Mouse (Mus musculus) brain, embryonic 14.5 days (tissue): ENCODE data around the gene Tmem72.

ENCODE experiments used
- CTCF ChIP-seq: fragments of 200-500 bp; IDR thresholded peaks from 2 replicates; pipeline ENCODE4 v1.5.1; 2012; ENCODE audit warnings: inconsistent platforms, mild to moderate bottlenecking, moderate library complexity, borderline replicate concordance; ENCODE audit not compliant: insufficient read depth, insufficient read length; ENCODE audit errors: extremely low read depth
- POLR2A ChIP-seq: fragments of 200-500 bp; IDR thresholded peaks from 2 replicates; pipeline ENCODE4 v1.6.1; 2012; ENCODE audit warnings: mild to moderate bottlenecking, inconsistent platforms, borderline replicate concordance; ENCODE audit not compliant: poor library complexity, insufficient read depth, insufficient read length, severe bottlenecking; ENCODE audit errors: extremely low read depth

- no peak for TF ChIP-seq CTCF
- no peak for TF ChIP-seq POLR2A
Observed at GRCm38 (mm10) chr6:116650406-116650805, 66.3 kb downstream of the Tmem72 start, which contains the start of gene Depp1.
